Mouse (Mus musculus) cortical plate, adult 2 months (tissue): ENCODE results near the gene Slc10a7.

ENCODE experiments used
- CTCF ChIP-seq: fragments of 200-500 bp; IDR thresholded peaks from 2 replicates; pipeline ENCODE4 v1.5.1; 2011; ENCODE audit warnings: mild to moderate bottlenecking, control low read depth, low read length; ENCODE audit not compliant: insufficient read depth; ENCODE audit errors: extremely low read depth
- POLR2A ChIP-seq: fragments of 200-500 bp; IDR thresholded peaks from 2 replicates; pipeline ENCODE4 v1.6.1; 2011; ENCODE audit warnings: mild to moderate bottlenecking, low read length, control low read depth; ENCODE audit not compliant: insufficient read depth; ENCODE audit errors: extremely low read depth

DNA sequence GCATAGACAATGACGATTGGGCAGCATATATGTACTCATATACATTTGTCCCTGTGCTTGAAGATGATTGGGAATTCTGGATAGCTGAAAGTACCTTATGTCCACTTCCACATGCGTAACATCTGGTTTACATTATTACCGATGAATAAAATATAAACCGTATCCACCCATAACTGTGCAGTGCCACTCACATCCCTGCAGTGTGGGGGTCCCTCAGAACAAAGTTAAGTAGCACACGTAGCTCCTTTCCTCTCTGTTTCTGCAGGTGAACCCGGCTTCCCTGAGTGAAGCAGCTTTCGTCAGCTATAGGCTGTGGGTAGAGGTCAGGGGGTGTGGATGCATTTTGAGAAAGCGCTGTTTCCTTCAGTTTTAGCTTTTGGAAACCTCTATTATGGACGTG is 132.8 kb downstream of the Slc10a7 start:
- TF ChIP-seq CTCF (no peak), POLR2A (no peak)
